Comparison of ENCODE assay signal across 9 mouse cellular contexts in genomic region chr3:87952440-87952839, GRCm38 (mm10). TPM values are rescaled to one million over a fixed set of nuclear protein-coding genes. Genes with fewer than 3 reads are reported as not detected.
DNase-seq lines count a peak whose midpoint lies in the region; ATAC-seq and TF ChIP-seq lines count a peak whose summit lies in the region.
"Had no signal": no experiment of that assay in that cellular context is flagged by ENCODE, and none has a peak within 500 bp of the region (broad histone marks: within the 10 kb centered on the region; RNA-seq: fewer than 3 reads in every experiment).

No protein-coding gene starts in this region.

- ATAC-seq in lung, embryonic 16.5 days (ENCODE audit: low read depth): peak; percentile 91
- peak; percentile 4; the same call in 1 of the 2 replicates for ATAC-seq in forebrain, postnatal 0 days
- ATAC-seq in stomach, embryonic 15.5 days (ENCODE audit: insufficient read depth, low FRiP score, low read depth): peak; percentile 78
- ATAC-seq in erythroid progenitor cell, adult 5-6 weeks (replicated peaks; ENCODE audit: low FRiP score, poor library complexity, severe bottlenecking): no peak

- peak overlapping the region; percentile 64 for H3K9ac ChIP-seq in lung, embryonic 16.5 days (ENCODE audit: low read length)
- H3K9ac ChIP-seq in forebrain, postnatal 0 days: no peak overlapping the region
- no peak overlapping the region for H3K9ac ChIP-seq in stomach, embryonic 15.5 days

- H3K9me3 ChIP-seq in lung, embryonic 16.5 days (ENCODE audit: control insufficient read depth, low read length): no peaks in the 10 kb centered on the region
- no peaks in the 10 kb centered on the region for H3K9me3 ChIP-seq in forebrain, postnatal 0 days (ENCODE audit: low read length)
- H3K9me3 ChIP-seq in stomach, embryonic 15.5 days: no peaks in the 10 kb centered on the region

- 3% methylated on average over 5 of the region's 5 CpGs for WGBS in lung, embryonic 16.5 days
- 9% methylated on average over 5 of the region's 5 CpGs for WGBS in forebrain, postnatal 0 days
- WGBS in stomach, embryonic 15.5 days: 5% methylated on average over 5 of the region's 5 CpGs
- 12% methylated on average over 5 of the region's 5 CpGs for WGBS in cerebellum, adult 2 months

- peak overlapping the region; percentile 63 for H3K4me2 ChIP-seq in lung, embryonic 16.5 days (ENCODE audit: low read depth, low read length)
- H3K4me2 ChIP-seq in forebrain, postnatal 0 days (ENCODE audit: low read depth): no peak overlapping the region
- peak overlapping the region; percentile 49 for H3K4me2 ChIP-seq in stomach, embryonic 15.5 days

- peak overlapping the region; percentile 64 for H3K27ac ChIP-seq in lung, embryonic 16.5 days (ENCODE audit: low read length)
- H3K27ac ChIP-seq in forebrain, postnatal 0 days (ENCODE audit: low read depth, low read length): no peak overlapping the region
- H3K27ac ChIP-seq in stomach, embryonic 15.5 days: 0 out of 2 replicates have a peak overlapping the region, but pooled peaks have one; percentile 44
- no peak overlapping the region for H3K27ac ChIP-seq in cerebellum, adult 2 months (ENCODE audit: insufficient read depth, low read length)

- H3K4me1 ChIP-seq in lung, embryonic 16.5 days (replicated peaks; ENCODE audit: control insufficient read depth, insufficient read depth, low read length): peaks cover 34% of the 10 kb centered on the region
- H3K4me1 ChIP-seq in forebrain, postnatal 0 days (ENCODE audit: insufficient read depth): peaks cover under 1% of the 10 kb centered on the region; the same call in 1 of the 2 replicates
- H3K4me1 ChIP-seq in stomach, embryonic 15.5 days: peaks cover 36% of the 10 kb centered on the region
- H3K4me1 ChIP-seq in cerebellum, adult 2 months (ENCODE audit: control insufficient read depth, insufficient read depth, low read length): no peaks in the 10 kb centered on the region

- TF ChIP-seq CTCF in forebrain, postnatal 0 days (IDR thresholded peaks at IDR 0.05; ENCODE audit: low read depth): no peak
- TF ChIP-seq CTCF in cerebellum, adult 2 months (IDR thresholded peaks at IDR 0.05; ENCODE audit: borderline replicate concordance, insufficient read depth, low read depth, low read length): no peak

- TF ChIP-seq POLR2A in cerebellum, adult 2 months (IDR thresholded peaks at IDR 0.05; ENCODE audit: borderline replicate concordance, insufficient read depth, low read length): no peak

- DNase-seq in lung, adult 18-20 months: no peak
- DNase-seq in forebrain, postnatal 0 days: no peak
- DNase-seq in liver: peak; percentile 43
- no peak for DNase-seq in cerebellum, adult 2 months
- no peak for DNase-seq in layer of hippocampus, adult 9-11 months

- H3K36me3 ChIP-seq in lung, embryonic 16.5 days (ENCODE audit: control insufficient read depth, insufficient read depth, low read length): no peaks in the 10 kb centered on the region
- no peaks in the 10 kb centered on the region for H3K36me3 ChIP-seq in forebrain, postnatal 0 days (ENCODE audit: insufficient read depth)
- no peaks in the 10 kb centered on the region for H3K36me3 ChIP-seq in stomach, embryonic 15.5 days

- peak overlapping the region; percentile 46 for H3K4me3 ChIP-seq in lung, embryonic 16.5 days (ENCODE audit: low read length)
- no peak overlapping the region for H3K4me3 ChIP-seq in forebrain, postnatal 0 days (ENCODE audit: low read depth, low read length)
- peak overlapping the region; percentile 26 for H3K4me3 ChIP-seq in stomach, embryonic 15.5 days (replicated peaks)
- H3K4me3 ChIP-seq in cerebellum, adult 2 months (replicated peaks; ENCODE audit: insufficient read depth, low read depth, low read length): no peak overlapping the region

- H3K27me3 ChIP-seq in lung, embryonic 16.5 days (ENCODE audit: control insufficient read depth, insufficient read depth, low read depth, low read length): peaks cover 3% of the 10 kb centered on the region; the same call in 1 of the 2 replicates
- peaks cover 10% of the 10 kb centered on the region; the same call in 1 of the 2 replicates for H3K27me3 ChIP-seq in forebrain, postnatal 0 days (ENCODE audit: insufficient read depth, low read length)
- H3K27me3 ChIP-seq in stomach, embryonic 15.5 days (replicated peaks): peaks cover 17% of the 10 kb centered on the region
- H3K27me3 ChIP-seq in cerebellum, adult 2 months (ENCODE audit: control insufficient read depth, insufficient read depth, low read length): peaks cover 7% of the 10 kb centered on the region; the same call in 1 of the 2 replicates

RNA-seq across cellular contexts. Expression of gene Crabp2, which starts 4.0 kb away (rescaled TPM):
- 4.7 and 4.9 TPM in 2 replicates for polyA plus RNA-seq in lung, embryonic 16.5 days (2015; fragmentation: Nextera tagmentation; extraction: Ambion mirVana)
- total RNA-seq in forebrain, postnatal 0 days (2014; rRNA removed): 16.8 and 17.4 TPM in 2 replicates
- polyA plus RNA-seq in forebrain, postnatal 0 days (2015; fragmentation: Nextera tagmentation; extraction: Ambion mirVana): 24.7 and 28.1 TPM in 2 replicates
- polyA plus RNA-seq in stomach, embryonic 15.5 days (2015; fragmentation: Nextera tagmentation; extraction: Ambion mirVana): 17.2 and 20.0 TPM in 2 replicates
- total RNA-seq in erythroid progenitor cell, adult 5-6 weeks (2015; ENCODE audit: low replicate concordance): not detected in 2 replicates
- not detected in 2 replicates for total RNA-seq in erythroid progenitor cell, adult 5-6 weeks (2017; ENCODE audit: low replicate concordance)
- 3.5 and 5.0 TPM in 2 replicates for polyA plus RNA-seq in cerebellum, adult 2 months (2012; rRNA removed)
- total RNA-seq: liver, adult 2 months had no signal
- polyA plus RNA-seq: liver, adult 2 months had no signal

RNA-seq across cellular contexts. Expression of gene Nes, which starts 18.4 kb away (rescaled TPM):
- 15.5 and 15.6 TPM in 2 replicates for polyA plus RNA-seq in lung, embryonic 16.5 days (2015; fragmentation: Nextera tagmentation; extraction: Ambion mirVana)
- 32.4 and 39.2 TPM in 2 replicates for total RNA-seq in forebrain, postnatal 0 days (2014; rRNA removed)
- polyA plus RNA-seq in forebrain, postnatal 0 days (2015; fragmentation: Nextera tagmentation; extraction: Ambion mirVana): 14.5 and 17.9 TPM in 2 replicates
- 18.6 and 19.1 TPM in 2 replicates for polyA plus RNA-seq in stomach, embryonic 15.5 days (2015; fragmentation: Nextera tagmentation; extraction: Ambion mirVana)
- total RNA-seq in erythroid progenitor cell, adult 5-6 weeks (2015; ENCODE audit: low replicate concordance): not detected in 2 replicates
- total RNA-seq in erythroid progenitor cell, adult 5-6 weeks (2017; ENCODE audit: low replicate concordance): not detected in 2 replicates
- 2.7 and 3.4 TPM in 2 replicates for polyA plus RNA-seq in cerebellum, adult 2 months (2012; rRNA removed)

RNA-seq across cellular contexts. Expression of gene Rrnad1, which starts 21.9 kb away (rescaled TPM):
- 20.2 and 20.6 TPM in 2 replicates for polyA plus RNA-seq in lung, embryonic 16.5 days (2015; fragmentation: Nextera tagmentation; extraction: Ambion mirVana)
- total RNA-seq in forebrain, postnatal 0 days (2014; rRNA removed): 19.3 and 31.8 TPM in 2 replicates
- 10.9 and 15.6 TPM in 2 replicates for polyA plus RNA-seq in forebrain, postnatal 0 days (2015; fragmentation: Nextera tagmentation; extraction: Ambion mirVana)
- polyA plus RNA-seq in stomach, embryonic 15.5 days (2015; fragmentation: Nextera tagmentation; extraction: Ambion mirVana): 16.2 and 17.6 TPM in 2 replicates
- total RNA-seq in erythroid progenitor cell, adult 5-6 weeks (2015; ENCODE audit: low replicate concordance): 2.5 and 5.0 TPM in 2 replicates
- 4.9 and 5.3 TPM in 2 replicates for total RNA-seq in erythroid progenitor cell, adult 5-6 weeks (2017; ENCODE audit: low replicate concordance)
- polyA plus RNA-seq in cerebellum, adult 2 months (2012; rRNA removed): 46.8 and 49.5 TPM in 2 replicates

RNA-seq across cellular contexts. Expression of gene Isg20l2, which starts 22.3 kb away (rescaled TPM):
- polyA plus RNA-seq in lung, embryonic 16.5 days (2015; fragmentation: Nextera tagmentation; extraction: Ambion mirVana): 50.3 and 54.8 TPM in 2 replicates
- 29.1 and 31.9 TPM in 2 replicates for total RNA-seq in forebrain, postnatal 0 days (2014; rRNA removed)
- 16.1 and 19.3 TPM in 2 replicates for polyA plus RNA-seq in forebrain, postnatal 0 days (2015; fragmentation: Nextera tagmentation; extraction: Ambion mirVana)
- 45.8 and 48.1 TPM in 2 replicates for polyA plus RNA-seq in stomach, embryonic 15.5 days (2015; fragmentation: Nextera tagmentation; extraction: Ambion mirVana)
- total RNA-seq in erythroid progenitor cell, adult 5-6 weeks (2015; ENCODE audit: low replicate concordance): 13.3 and 16.8 TPM in 2 replicates
- total RNA-seq in erythroid progenitor cell, adult 5-6 weeks (2017; ENCODE audit: low replicate concordance): 11.6 and 11.7 TPM in 2 replicates
- 15.2 and 15.9 TPM in 2 replicates for polyA plus RNA-seq in cerebellum, adult 2 months (2012; rRNA removed)

RNA-seq across cellular contexts. Expression of gene Mrpl24, which starts 33.1 kb away (rescaled TPM):
- polyA plus RNA-seq in lung, embryonic 16.5 days (2015; fragmentation: Nextera tagmentation; extraction: Ambion mirVana): 77.5 and 79.3 TPM in 2 replicates
- total RNA-seq in forebrain, postnatal 0 days (2014; rRNA removed): 47.0 and 68.4 TPM in 2 replicates
- polyA plus RNA-seq in forebrain, postnatal 0 days (2015; fragmentation: Nextera tagmentation; extraction: Ambion mirVana): 43.4 and 45.7 TPM in 2 replicates
- polyA plus RNA-seq in stomach, embryonic 15.5 days (2015; fragmentation: Nextera tagmentation; extraction: Ambion mirVana): 76.4 and 78.2 TPM in 2 replicates
- total RNA-seq in erythroid progenitor cell, adult 5-6 weeks (2015; ENCODE audit: low replicate concordance): 68.1 and 70.4 TPM in 2 replicates
- total RNA-seq in erythroid progenitor cell, adult 5-6 weeks (2017; ENCODE audit: low replicate concordance): 31.3 and 38.0 TPM in 2 replicates
- polyA plus RNA-seq in cerebellum, adult 2 months (2012; rRNA removed): 83.9 and 84.9 TPM in 2 replicates

Comparison
In these comparisons a context has a peak if more than half of its experiments do, and no peak if none do; other contexts are left out.
1. H3K27ac ChIP-seq: peak in lung, embryonic 16.5 days (single experiment) and stomach, embryonic 15.5 days (single experiment); none in forebrain, postnatal 0 days (single experiment) and cerebellum, adult 2 months (single experiment).
2. H3K4me3 ChIP-seq: peak in lung, embryonic 16.5 days (single experiment) and stomach, embryonic 15.5 days (single experiment); none in forebrain, postnatal 0 days (single experiment) and cerebellum, adult 2 months (single experiment).